Mouse (Mus musculus) subcutaneous adipose tissue, adult 2 months (tissue): ENCODE results near the gene Cd63. TPM values are rescaled to one million over a fixed set of nuclear protein-coding genes. Genes with fewer than 3 reads are reported as not detected.

Experiments
- polyA plus RNA-seq: library from polyadenylated mRNA; depleted of rRNA; stranded (reverse); fragments of >200 nt; gene quantifications from 2 replicates; pipeline ENCODE4 v1.2.3, GENCODE M21; 2012; ENCODE audit warnings: low replicate concordance; rRNA removed

Cd63 gene
- polyA plus RNA-seq = 121 and 308 TPM in 2 replicates

DNA sequence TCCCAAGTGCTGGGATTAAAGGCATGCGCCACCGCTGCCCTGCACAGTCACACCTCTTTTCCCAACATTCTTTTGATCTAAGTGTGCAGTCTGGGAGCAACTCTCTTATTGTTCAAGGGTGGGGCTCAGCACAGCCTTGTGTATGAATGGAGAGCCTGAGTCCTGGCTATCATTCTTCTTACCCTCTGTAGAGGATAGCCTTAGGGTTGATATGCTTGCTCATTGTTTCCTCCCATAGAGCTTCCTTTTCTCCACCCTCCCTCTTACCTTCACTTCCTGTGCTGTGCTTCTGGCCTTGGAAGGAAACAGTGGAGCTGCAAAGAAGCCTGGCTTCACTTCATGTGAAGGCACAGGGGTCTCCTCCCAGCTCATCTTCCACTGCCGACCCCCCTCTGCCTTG is at the start of gene Cd63:
TSS of gene Cd63 (plus strand) at position 292 of the 400 bp plus-strand sequence.

DNA sequence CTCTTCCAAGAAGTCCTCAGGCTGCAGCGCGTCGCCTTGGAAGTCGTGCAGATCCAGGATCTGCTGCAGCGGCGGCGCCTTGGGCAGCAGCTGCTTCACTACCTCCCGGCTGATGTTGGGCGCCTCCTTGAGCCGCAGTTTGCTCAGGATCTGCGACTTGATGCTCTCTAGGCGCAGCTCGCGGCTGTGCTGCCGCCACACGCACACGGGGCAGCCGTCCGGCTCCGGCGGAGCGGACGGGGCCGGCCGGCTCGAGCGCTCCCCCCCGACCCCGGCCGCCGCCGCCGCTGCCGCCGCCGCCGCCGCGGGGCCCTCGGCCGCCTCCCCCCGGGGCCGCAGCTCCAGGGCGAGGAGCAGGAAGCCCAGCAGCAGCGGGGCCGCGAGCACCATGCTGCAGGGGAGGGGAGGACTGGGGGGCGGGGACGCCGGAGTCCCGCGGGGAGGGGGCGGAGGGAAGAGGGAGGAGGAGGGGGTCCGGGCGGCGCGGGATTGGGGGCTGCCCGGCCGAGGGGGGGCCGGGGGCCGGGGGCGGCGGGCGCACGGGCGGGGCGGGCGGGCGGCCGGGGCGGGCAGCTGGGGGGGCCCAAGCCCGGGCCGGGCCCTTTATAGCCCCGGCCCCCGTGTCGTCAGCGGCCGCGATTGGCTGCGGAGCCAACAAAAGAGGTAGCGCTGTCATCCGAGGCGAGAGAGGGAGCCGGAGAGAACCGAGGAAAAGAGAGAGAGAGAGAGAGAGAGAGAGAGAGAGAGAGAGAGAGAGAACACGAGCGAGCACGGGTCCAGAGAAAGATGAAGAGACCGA is 9.3 kb upstream of the Cd63 start, which contains the start of gene Gdf11:
TSS of gene Gdf11 (minus strand) at position 423 of the 799 bp plus-strand sequence.

DNA sequence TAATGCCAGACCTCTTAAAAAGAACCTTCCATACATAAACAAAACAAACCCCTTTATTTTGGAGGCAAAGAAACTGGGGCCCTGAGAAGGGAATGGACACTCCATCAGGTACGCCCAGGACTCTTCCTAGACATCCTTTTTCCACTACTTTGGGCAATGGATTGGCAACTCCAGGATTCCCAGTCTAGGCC is 21.9 kb downstream of the Cd63 start, which contains the start of gene Rdh5:
TSS of gene Rdh5 (minus strand) at position 67 of the 191 bp plus-strand sequence.

GRCm38 (mm10) chr10:128923935-128924334 is 23.1 kb downstream of the Cd63 start, which contains the start of gene Bloc1s1:
Gene Bloc1s1, minus strand, starts transcription at chr10:128924035.

DNA sequence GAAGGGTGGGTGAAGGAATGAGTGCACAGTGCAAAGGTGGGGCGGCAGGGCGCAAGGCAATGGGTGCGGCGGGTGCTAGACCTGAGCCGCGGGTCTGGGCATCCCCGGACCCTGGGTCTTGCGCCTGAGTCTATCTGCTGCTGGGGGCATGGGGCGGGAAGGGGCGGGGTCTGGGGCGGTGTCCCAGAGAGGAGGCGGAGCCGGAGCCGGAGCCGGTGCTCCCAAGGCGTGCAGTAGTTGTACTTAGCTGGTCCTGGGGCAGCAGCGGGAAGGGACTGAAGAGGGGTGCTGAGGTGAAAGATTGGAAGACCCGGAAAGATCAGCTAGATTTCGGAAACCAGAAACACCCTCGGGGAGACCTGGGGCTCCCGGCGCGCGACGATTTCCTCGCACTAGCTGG is 32.8 kb downstream of the Cd63 start, which contains the start of gene Itga7:
TSS of gene Itga7 (plus strand) at position 245 of the 400 bp plus-strand sequence.

DNA sequence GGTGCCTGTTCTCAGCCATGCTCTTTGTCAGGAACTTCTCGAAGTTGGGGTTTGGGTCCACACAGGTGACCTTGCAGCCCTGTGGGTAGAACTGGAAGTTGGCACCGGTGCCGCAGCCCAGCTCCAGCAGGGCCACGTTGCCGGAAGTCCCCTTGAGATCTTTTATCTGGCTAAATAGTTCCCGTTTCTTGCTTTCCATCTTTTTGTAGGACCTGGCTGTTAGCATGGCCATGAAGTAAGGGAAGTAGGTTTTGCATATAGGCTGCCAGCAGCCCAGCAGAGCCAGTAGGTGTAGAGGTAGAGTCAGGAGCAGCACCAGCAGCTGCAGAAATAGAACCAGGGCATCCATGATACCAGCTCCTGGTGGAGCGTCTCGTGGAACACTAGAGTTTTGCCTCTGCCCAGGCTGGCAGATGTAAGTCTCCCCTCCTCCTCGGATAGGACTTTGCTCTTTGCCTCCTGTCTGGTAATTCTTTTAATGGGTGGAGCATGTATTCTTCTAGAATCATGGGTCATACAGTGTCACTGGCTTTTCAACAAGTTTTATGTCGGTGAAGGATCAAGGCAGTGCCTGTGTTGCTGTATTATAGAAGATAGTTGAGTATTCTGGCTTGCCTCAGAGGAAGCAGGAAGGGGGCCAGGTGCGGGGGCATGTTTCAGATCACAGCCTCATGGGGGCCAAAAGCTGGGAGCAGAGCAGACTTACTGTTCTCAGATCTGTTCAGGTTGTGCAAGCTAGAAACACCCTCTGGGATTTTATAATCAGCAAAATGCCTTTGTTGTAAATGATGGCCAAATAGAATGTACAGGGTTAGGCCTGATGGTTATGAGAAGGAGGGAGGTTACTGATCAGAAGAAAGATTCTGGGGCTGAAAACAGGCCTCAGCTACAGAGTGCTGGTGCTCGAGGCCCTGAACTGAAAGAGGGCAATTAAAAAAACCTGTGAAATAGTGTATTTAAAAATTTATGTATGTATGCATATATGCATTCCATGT is 60.1 kb downstream of the Cd63 start, which contains the start of gene Mettl7b:
TSS of gene Mettl7b (minus strand) at position 399 of the 995 bp plus-strand sequence.

Other genes starting within 250 kb of the Cd63 start
- 19.1 and 20.1 TPM in 2 replicates for gene Suox, start 226.9 kb upstream of the Cd63 start, polyA plus RNA-seq
- 105 and 117 TPM in 2 replicates for gene Rab5b, start 204.7 kb upstream of the Cd63 start, polyA plus RNA-seq
- gene Pmel, start 196.8 kb upstream of the Cd63 start, polyA plus RNA-seq = 1.7 and 1.8 TPM in 2 replicates
- gene Cdk2, start 196.0 kb upstream of the Cd63 start, polyA plus RNA-seq = 28.8 and 36.7 TPM in 2 replicates
- gene Dgka, start 156.1 kb upstream of the Cd63 start, polyA plus RNA-seq = 26.3 and 33.2 TPM in 2 replicates
- 22.0 and 28.6 TPM in 2 replicates for gene Pym1, start 153.1 kb upstream of the Cd63 start, polyA plus RNA-seq
- 55.3 and 57.0 TPM in 2 replicates for gene Mmp19, start 110.1 kb upstream of the Cd63 start, polyA plus RNA-seq
- 20.8 and 24.6 TPM in 2 replicates for gene Dnajc14, start 96.9 kb upstream of the Cd63 start, polyA plus RNA-seq
- 32.5 and 77.6 TPM in 2 replicates for gene Tmem198b, start 96.6 kb upstream of the Cd63 start, polyA plus RNA-seq
- gene Sarnp, start 83.7 kb upstream of the Cd63 start, polyA plus RNA-seq = 6.4 and 8.4 TPM in 2 replicates
- gene Ormdl2, start 79.3 kb upstream of the Cd63 start, polyA plus RNA-seq = 62.6 and 75.6 TPM in 2 replicates
- gene Gdf11, start 9.3 kb upstream of the Cd63 start, polyA plus RNA-seq = 3.2 and 15.4 TPM in 2 replicates
- gene Rdh5, start 21.9 kb downstream of the Cd63 start, polyA plus RNA-seq = 36.0 and 47.3 TPM in 2 replicates
- 237 and 349 TPM in 2 replicates for gene Bloc1s1, start 23.0 kb downstream of the Cd63 start, polyA plus RNA-seq
- gene Itga7, start 32.8 kb downstream of the Cd63 start, polyA plus RNA-seq = 95.0 and 265 TPM in 2 replicates
- 5.1 and 19.5 TPM in 2 replicates for gene Mettl7b, start 60.0 kb downstream of the Cd63 start, polyA plus RNA-seq
- gene Olfr9, start 88.4 kb downstream of the Cd63 start, polyA plus RNA-seq = not detected in 2 replicates
- gene Olfr763, start 109.8 kb downstream of the Cd63 start, polyA plus RNA-seq = not detected in 2 replicates
- gene Olfr764-ps1, start 138.9 kb downstream of the Cd63 start, polyA plus RNA-seq = not detected in 2 replicates
- not detected in 2 replicates for gene Olfr765, start 149.0 kb downstream of the Cd63 start, polyA plus RNA-seq
- gene Olfr766-ps1, start 168.0 kb downstream of the Cd63 start, polyA plus RNA-seq = not detected in 2 replicates
- not detected in 2 replicates for gene Olfr767, start 181.9 kb downstream of the Cd63 start, polyA plus RNA-seq
- not detected in 2 replicates for gene Olfr768, start 198.4 kb downstream of the Cd63 start, polyA plus RNA-seq
- not detected in 2 replicates for gene Olfr769, start 216.9 kb downstream of the Cd63 start, polyA plus RNA-seq
- not detected in 2 replicates for gene Olfr770, start 238.0 kb downstream of the Cd63 start, polyA plus RNA-seq